Mouse (Mus musculus): ENCODE measurements around the gene Zic5.

The Zic5 gene

GRCm38 (mm10) chr14:122427654-122428053 lies 37.8 kb downstream of the Zic5 start:
- DNase-seq (ENCODE audit: low spot score in 2 of 2), result no peak

- no peak for DNase-seq (ENCODE audit: low spot score in 2 of 2)
Measured at GRCm38 (mm10) chr14:122427204-122427560, 38.3 kb downstream of the Zic5 start.

GRCm38 (mm10) chr14:122426529-122427203 lies 38.8 kb downstream of the Zic5 start:
- no peak for DNase-seq (ENCODE audit: low spot score in 2 of 2)

- no peak for DNase-seq (ENCODE audit: low spot score in 2 of 2)
Measured at GRCm38 (mm10) chr14:122424441-122424840, 41.0 kb downstream of the Zic5 start.

GRCm38 (mm10) chr14:122416166-122416771 lies 49.2 kb downstream of the Zic5 start:
- no peak for DNase-seq (ENCODE audit: low spot score in 2 of 2)

- DNase-seq (ENCODE audit: low spot score in 2 of 2), result no peak
Measured at GRCm38 (mm10) chr14:122414786-122415185, 50.7 kb downstream of the Zic5 start.

GRCm38 (mm10) chr14:122413542-122413928 lies 51.9 kb downstream of the Zic5 start:
- no peak for DNase-seq (ENCODE audit: low spot score in 2 of 2)

- no peak for DNase-seq (ENCODE audit: low spot score in 2 of 2)
Measured at GRCm38 (mm10) chr14:122412841-122413541, 52.5 kb downstream of the Zic5 start.

All from left cerebral cortex, adult 9 months (tissue).